Mouse (Mus musculus) bone marrow macrophage, adult 2 months (primary cell): ENCODE data around the gene Sept10.

Experiments
- CTCF ChIP-seq: IDR thresholded peaks from 2 replicates; pipeline ENCODE4 v1.5.1; 2012; ENCODE audit warnings: low read depth, mild to moderate bottlenecking, low read length, moderate library complexity
- POLR2A ChIP-seq: IDR thresholded peaks from 2 replicates; pipeline ENCODE4 v1.6.1; 2012; ENCODE audit warnings: mild to moderate bottlenecking, low read depth, low read length, borderline replicate concordance

- TF ChIP-seq CTCF, result no peak
- TF ChIP-seq POLR2A, result no peak
Observed at GRCm38 (mm10) chr10:59252396-59252795, 30.7 kb upstream of the Sept10 start.
